Mouse (Mus musculus): ENCODE data around the gene Gm6993. TPM values are rescaled to one million over a fixed set of nuclear protein-coding genes. Genes with fewer than 3 reads are reported as not detected.

The Gm6993 gene
- not detected in 2 replicates for polyA plus RNA-seq (2015; fragmentation: Nextera tagmentation; extraction: Ambion mirVana)

DNA sequence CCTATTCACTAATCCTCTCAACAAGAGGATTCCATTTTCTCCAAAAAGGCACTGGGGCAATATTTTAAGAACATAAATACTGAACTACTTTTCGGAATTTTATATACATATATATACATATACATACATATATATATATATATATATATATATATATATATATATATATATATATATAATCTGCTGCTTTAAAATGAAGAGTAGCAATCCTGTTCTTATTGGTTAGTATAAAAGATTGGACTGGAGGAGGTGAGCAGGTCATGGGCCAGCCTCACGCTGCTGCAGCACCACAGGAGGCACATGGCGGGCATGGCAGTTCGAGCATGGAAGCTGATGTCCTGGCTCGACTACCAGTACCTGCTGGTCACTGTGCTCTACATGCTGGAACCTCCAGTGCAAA is at the start of gene Gm6993:
Gm6993 (plus strand) TSS at position 301 of the 400 bp plus-strand sequence.
- Histone ChIP-seq H3K27me3 (no peaks in the 10 kb centered on the region), H3K4me1 (replicated peaks) (no peaks in the 10 kb centered on the region), H3K4me3 (replicated peaks) (no peak within 1 kb of the TSS), H3K9ac (no peak within 1 kb of the TSS), H3K36me3 (replicated peaks) (no peaks in the 10 kb centered on the region), H3K4me2 (no peak within 1 kb of the TSS), H3K9me3 (replicated peaks) (no peaks in the 10 kb centered on the region), H3K27ac (replicated peaks) (no peak within 1 kb of the TSS)
- 68% methylated on average over 5 of the region's 5 CpGs for WGBS (ENCODE audit: insufficient replicate concordance)
- ATAC-seq (ENCODE audit: insufficient read depth), result no peak

DNA sequence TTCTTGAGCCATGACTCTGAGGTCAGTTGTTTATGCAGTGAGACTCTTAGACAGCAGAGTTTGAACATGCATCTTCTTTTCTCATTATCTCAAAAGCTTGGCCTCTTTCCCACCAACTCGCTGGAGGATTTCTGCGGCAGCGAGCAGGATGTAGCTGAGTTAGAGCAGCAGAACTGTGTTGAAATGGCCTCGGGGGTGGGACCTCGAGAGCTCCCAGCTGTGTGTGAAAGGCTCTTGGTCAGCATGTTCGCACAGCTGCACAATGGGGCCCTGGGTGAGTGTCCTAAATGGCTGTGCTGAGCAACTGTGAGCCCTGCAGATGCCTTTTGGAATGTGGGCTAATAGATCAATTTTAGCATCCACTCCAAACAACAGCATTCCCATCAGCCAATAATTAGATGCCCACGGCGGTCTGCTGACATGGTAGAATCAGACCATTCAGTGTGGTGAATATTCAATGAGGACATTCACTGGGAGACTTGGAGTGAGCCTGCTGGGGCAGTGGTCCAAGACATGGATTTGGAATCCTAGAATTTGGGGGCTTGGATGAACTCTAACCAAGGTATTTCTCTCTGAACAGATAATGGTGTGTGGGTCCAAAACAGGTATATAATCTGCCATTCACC is 49.1 kb upstream of the Gm6993 start:
- no peak overlapping the region for H3K4me2 ChIP-seq
- H3K27ac ChIP-seq (replicated peaks), result no peak overlapping the region
- no peak overlapping the region for H3K4me3 ChIP-seq (replicated peaks)
- no peaks in the 10 kb centered on the region for H3K9me3 ChIP-seq (replicated peaks)
- WGBS (ENCODE audit: insufficient replicate concordance), result 47% methylated on average over 8 of the region's 8 CpGs
- no peaks in the 10 kb centered on the region for H3K27me3 ChIP-seq
- no peaks in the 10 kb centered on the region for H3K36me3 ChIP-seq (replicated peaks)
- H3K9ac ChIP-seq, result no peak overlapping the region
- H3K4me1 ChIP-seq (replicated peaks), result no peaks in the 10 kb centered on the region
- ATAC-seq (ENCODE audit: insufficient read depth), result no peak

DNA sequence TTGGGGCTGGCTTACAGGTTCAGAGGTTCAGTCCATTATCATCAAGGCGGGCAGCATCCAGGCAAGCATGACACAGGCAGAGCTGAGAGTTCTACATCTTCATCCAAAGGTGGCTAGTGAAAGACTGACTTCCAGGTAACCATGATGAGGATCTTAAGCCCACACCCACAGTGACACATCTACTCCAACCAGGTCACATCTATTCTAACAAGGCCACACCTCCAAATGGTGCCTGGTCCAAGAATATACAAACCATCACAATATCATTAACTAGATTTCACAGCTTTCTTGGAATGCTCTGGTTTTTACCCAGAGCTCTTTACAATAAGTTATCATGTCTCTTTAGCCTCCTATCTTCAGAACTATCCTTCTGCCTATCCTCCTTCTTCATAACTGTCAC is 38.1 kb upstream of the Gm6993 start:
- Histone ChIP-seq H3K4me1 (replicated peaks) (no peaks in the 10 kb centered on the region), H3K4me2 (no peak overlapping the region), H3K9ac (no peak overlapping the region), H3K4me3 (replicated peaks) (no peak overlapping the region), H3K9me3 (replicated peaks) (no peaks in the 10 kb centered on the region), H3K27me3 (no peaks in the 10 kb centered on the region), H3K27ac (replicated peaks) (no peak overlapping the region), H3K36me3 (replicated peaks) (no peaks in the 10 kb centered on the region)
- ATAC-seq (ENCODE audit: insufficient read depth), result no peak
- 63% methylated on average over 1 of the region's 1 CpGs for WGBS (ENCODE audit: insufficient replicate concordance)

DNA sequence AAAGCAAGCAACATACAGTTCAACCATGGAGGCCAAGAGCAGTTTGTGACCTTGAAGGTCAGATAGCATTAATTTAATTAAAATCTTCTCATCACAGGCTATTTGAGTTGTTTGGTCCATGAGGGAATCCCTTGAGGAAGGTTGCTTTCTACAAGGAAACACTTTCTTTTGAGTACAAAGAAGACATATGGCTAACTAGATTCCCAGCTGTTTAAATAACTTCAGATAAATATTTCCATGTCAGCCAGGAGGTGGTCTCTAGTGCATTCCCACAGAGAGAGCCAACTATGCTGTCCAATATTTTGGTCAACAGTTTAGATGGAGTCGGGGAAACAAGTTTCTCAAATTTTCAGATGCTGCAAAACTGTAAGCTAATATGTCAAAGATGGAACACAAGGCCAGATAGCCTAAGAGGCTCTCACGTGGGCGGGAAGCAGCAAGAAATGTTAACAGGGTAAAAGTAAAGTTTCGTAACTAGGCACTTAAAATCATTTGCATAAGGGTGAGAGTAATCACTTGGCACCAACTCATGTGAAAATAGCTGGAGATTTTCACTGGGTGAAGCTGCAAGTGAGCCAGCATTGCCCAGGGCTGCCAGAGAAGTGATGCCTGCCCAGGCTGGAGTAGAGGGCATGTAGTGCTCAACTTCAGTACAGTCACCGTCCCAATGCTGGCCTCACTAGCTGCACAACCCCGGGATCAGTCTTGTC is 36.7 kb upstream of the Gm6993 start:
- no peak for ATAC-seq (ENCODE audit: insufficient read depth)
- Histone ChIP-seq H3K4me1 (replicated peaks) (no peaks in the 10 kb centered on the region), H3K36me3 (replicated peaks) (no peaks in the 10 kb centered on the region), H3K4me3 (replicated peaks) (no peak overlapping the region), H3K27me3 (no peaks in the 10 kb centered on the region), H3K9me3 (replicated peaks) (no peaks in the 10 kb centered on the region), H3K27ac (replicated peaks) (no peak overlapping the region), H3K9ac (no peak overlapping the region), H3K4me2 (no peak overlapping the region)
- 61% methylated on average over 6 of the region's 6 CpGs for WGBS (ENCODE audit: insufficient replicate concordance)

DNA sequence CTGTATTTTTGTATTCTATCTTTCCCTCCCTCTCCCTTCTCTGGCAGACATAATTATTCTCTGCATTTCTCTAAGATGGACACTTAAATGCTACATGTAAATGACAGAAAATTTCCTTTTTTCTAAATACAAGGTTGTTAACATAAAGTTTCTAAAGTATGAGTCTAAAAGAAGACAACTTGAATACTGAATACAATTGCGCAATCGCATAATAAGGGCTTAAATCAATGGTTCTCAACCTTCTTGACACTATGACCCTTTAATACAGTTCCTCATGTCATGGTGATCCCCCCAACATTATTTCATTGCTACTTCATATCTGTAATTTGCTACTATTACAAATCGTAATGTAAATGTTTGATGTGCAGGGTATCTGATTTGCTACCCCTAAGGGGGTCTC is 35.7 kb upstream of the Gm6993 start:
- Histone ChIP-seq H3K4me2 (no peak overlapping the region), H3K36me3 (replicated peaks) (no peaks in the 10 kb centered on the region), H3K9me3 (replicated peaks) (no peaks in the 10 kb centered on the region), H3K9ac (no peak overlapping the region), H3K27me3 (no peaks in the 10 kb centered on the region), H3K27ac (replicated peaks) (no peak overlapping the region), H3K4me3 (replicated peaks) (no peak overlapping the region), H3K4me1 (replicated peaks) (0 out of 2 replicates have a peak, but pooled peaks cover 2% of the 10 kb centered on the region)
- ATAC-seq (ENCODE audit: insufficient read depth), result no peak
- 77% methylated on average over 3 of the region's 3 CpGs for WGBS (ENCODE audit: insufficient replicate concordance)

DNA sequence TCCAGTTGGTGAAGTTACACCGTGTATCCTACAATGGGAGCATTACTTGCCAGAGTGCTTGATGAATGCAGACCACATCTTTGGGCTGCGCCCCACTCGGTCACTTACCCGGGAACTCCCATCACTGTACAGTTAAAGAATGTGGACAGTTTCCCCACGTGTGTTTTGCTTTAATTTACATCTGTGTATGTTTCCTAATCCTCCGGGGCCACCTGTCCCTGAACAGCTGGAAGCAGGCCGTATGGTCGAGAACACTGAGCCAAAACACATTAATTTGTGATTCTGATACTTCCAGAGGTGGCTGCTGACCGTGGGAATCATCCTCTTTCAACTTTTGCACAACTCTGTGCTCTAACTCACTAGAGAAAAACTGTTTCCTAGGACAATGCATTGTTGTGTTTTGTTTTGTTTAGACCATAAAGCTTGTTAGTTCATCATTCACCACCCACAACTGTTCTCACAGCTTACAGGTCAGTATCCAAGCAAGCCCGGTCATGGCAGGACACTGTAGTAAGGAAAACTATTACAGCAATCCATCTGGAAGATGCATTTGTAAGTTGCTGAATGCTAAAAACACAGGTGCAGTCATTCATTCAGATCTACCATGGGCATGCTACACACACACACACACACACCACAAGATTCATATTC is 34.5 kb upstream of the Gm6993 start:
- no peak overlapping the region for H3K4me2 ChIP-seq
- no peak for ATAC-seq (ENCODE audit: insufficient read depth)
- WGBS (ENCODE audit: insufficient replicate concordance), result 59% methylated on average over 10 of the region's 10 CpGs

DNA sequence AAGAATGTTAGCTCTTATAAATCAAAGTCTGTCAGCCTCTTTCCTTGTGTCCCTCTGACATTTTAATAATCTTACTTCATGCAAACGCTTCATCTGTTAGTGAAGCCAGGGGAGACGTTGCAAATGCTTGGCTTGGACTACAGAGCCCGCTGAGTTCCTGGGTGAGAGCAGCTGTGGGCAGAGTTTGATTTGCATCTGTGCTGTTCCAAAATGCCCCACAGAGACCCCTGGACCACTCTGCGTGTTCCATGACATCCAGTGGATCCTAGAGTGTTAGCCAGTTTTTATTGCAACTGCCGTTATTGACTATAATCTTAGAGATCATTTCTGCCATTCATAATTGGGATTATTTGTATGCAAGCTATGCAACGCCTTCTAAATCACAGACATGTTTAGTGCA is 31.8 kb upstream of the Gm6993 start:
- Histone ChIP-seq H3K27me3 (no peaks in the 10 kb centered on the region), H3K4me2 (no peak overlapping the region), H3K36me3 (replicated peaks) (no peaks in the 10 kb centered on the region), H3K9me3 (replicated peaks) (no peaks in the 10 kb centered on the region), H3K4me3 (replicated peaks) (no peak overlapping the region), H3K27ac (replicated peaks) (no peak overlapping the region), H3K9ac (no peak overlapping the region), H3K4me1 (replicated peaks) (0 out of 2 replicates have a peak, but pooled peaks cover 2% of the 10 kb centered on the region)
- ATAC-seq (ENCODE audit: insufficient read depth), result no peak
- WGBS (ENCODE audit: insufficient replicate concordance), result 60% methylated on average over 6 of the region's 6 CpGs

More for the DNA sequence above, 34.5 kb upstream of the Gm6993 start:
- H3K27ac ChIP-seq (replicated peaks), result no peak overlapping the region
- H3K9me3 ChIP-seq (replicated peaks), result no peaks in the 10 kb centered on the region
- H3K4me1 ChIP-seq (replicated peaks), result 0 out of 2 replicates have a peak, but pooled peaks cover 2% of the 10 kb centered on the region
- H3K36me3 ChIP-seq (replicated peaks), result no peaks in the 10 kb centered on the region
- H3K4me3 ChIP-seq (replicated peaks), result no peak overlapping the region
- H3K27me3 ChIP-seq, result no peaks in the 10 kb centered on the region
- H3K9ac ChIP-seq, result no peak overlapping the region

DNA sequence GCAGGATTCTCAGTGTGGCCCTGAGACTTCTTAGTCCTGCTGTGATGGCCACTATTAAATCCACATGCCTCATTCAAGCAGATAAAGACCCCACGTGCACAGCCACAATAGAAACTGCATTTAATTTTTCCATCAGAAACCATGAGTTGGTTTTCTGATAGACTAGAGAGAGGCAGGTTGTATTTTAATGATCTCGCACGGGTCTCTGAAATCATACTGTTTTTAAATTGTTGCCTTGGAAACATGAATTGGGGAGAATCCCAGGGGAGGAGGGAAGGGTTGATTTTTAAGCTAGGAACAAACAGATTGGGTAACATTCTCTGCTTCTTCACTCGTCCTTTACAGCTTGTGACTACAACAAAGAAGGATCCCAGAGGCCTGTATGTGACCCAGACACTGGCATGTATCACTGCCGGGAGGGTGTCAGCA is 31.2 kb upstream of the Gm6993 start:
- WGBS (ENCODE audit: insufficient replicate concordance), result 43% methylated on average over 5 of the region's 5 CpGs
- Histone ChIP-seq H3K4me1 (replicated peaks) (0 out of 2 replicates have a peak, but pooled peaks cover 2% of the 10 kb centered on the region), H3K4me2 (no peak overlapping the region), H3K9me3 (replicated peaks) (no peaks in the 10 kb centered on the region), H3K9ac (no peak overlapping the region), H3K4me3 (replicated peaks) (no peak overlapping the region), H3K36me3 (replicated peaks) (no peaks in the 10 kb centered on the region), H3K27me3 (no peaks in the 10 kb centered on the region), H3K27ac (replicated peaks) (no peak overlapping the region)
- ATAC-seq (ENCODE audit: insufficient read depth), result no peak

DNA sequence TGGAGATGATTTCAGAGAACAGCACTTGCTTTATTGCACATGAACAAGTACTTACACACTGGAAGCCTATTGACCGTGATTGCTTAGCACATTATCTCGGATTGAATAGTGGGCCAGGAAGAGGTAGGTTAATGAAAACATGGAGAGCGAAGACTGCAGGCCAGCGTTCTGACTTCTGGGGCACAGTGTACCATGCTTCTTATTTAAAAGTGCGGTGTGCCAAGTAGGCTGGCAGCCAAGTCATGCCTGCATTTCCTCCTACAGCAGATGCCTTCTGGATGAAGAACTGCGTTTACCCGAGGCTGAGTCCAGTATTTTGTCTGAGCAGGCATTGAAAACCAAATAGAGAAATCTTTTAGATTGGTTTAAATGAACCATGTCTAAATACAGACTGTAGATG is 27.0 kb upstream of the Gm6993 start:
- H3K4me3 ChIP-seq (replicated peaks), result no peak overlapping the region
- no peaks in the 10 kb centered on the region for H3K36me3 ChIP-seq (replicated peaks)
- H3K4me2 ChIP-seq, result no peak overlapping the region
- no peak overlapping the region for H3K9ac ChIP-seq
- H3K4me1 ChIP-seq (replicated peaks), result 0 out of 2 replicates have a peak, but pooled peaks cover 2% of the 10 kb centered on the region
- ATAC-seq (ENCODE audit: insufficient read depth), result no peak
- 64% methylated on average over 7 of the region's 7 CpGs for WGBS (ENCODE audit: insufficient replicate concordance)
- no peaks in the 10 kb centered on the region for H3K27me3 ChIP-seq
- no peaks in the 10 kb centered on the region for H3K9me3 ChIP-seq (replicated peaks)
- H3K27ac ChIP-seq (replicated peaks), result no peak overlapping the region

DNA sequence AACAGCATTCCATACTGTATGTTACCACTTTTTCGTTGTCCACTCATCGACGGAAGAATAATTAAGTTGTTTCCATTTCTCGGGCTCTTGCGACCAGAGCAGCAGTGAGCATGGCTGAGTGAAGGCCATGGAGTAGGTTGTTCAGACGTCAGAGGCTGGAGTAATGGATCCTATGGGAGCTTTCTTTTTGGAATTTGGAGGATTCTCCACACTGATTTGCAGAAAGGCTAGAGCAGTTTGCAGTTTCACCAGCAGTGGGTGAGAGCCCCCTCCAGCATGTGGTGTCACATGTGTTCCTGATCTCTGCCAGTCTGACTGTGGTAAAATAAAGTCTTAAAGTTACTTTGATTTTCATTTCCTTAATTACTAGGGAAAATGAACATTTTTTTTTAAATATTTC is 25.6 kb upstream of the Gm6993 start:
- no peak overlapping the region for H3K27ac ChIP-seq (replicated peaks)
- H3K4me3 ChIP-seq (replicated peaks), result no peak overlapping the region
- no peaks in the 10 kb centered on the region for H3K36me3 ChIP-seq (replicated peaks)
- ATAC-seq (ENCODE audit: insufficient read depth), result no peak
- H3K4me1 ChIP-seq (replicated peaks), result no peaks in the 10 kb centered on the region
- H3K9ac ChIP-seq, result no peak overlapping the region
- H3K9me3 ChIP-seq (replicated peaks), result no peaks in the 10 kb centered on the region
- WGBS (ENCODE audit: insufficient replicate concordance), result 73% methylated on average over 6 of the region's 6 CpGs
- H3K4me2 ChIP-seq, result no peak overlapping the region
- H3K27me3 ChIP-seq, result no peaks in the 10 kb centered on the region

DNA sequence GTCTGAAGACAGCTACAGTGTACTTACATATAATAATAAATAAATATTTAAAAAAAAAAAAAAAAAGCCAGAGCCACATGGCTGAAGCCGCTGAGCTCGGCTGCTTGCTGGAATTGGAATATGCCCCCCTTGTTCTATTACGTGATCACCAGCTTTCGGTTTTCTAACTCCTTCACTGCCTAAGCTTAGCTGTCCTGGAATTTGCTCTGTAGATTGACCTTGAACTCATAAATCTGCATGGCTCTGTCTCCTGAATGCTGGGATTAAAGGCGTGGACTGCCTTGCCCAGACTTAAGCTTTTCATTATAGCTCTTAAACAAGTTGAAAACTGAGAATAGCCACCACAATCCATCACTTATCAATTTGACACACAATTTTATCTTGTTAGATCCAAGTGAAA is 23.3 kb upstream of the Gm6993 start:
- H3K9ac ChIP-seq, result no peak overlapping the region
- no peak overlapping the region for H3K4me3 ChIP-seq (replicated peaks)
- no peak overlapping the region for H3K27ac ChIP-seq (replicated peaks)
- H3K9me3 ChIP-seq (replicated peaks), result no peaks in the 10 kb centered on the region
- H3K36me3 ChIP-seq (replicated peaks), result no peaks in the 10 kb centered on the region
- H3K4me1 ChIP-seq (replicated peaks), result no peaks in the 10 kb centered on the region
- no peak overlapping the region for H3K4me2 ChIP-seq
- no peak for ATAC-seq (ENCODE audit: insufficient read depth)
- WGBS (ENCODE audit: insufficient replicate concordance), result 76% methylated on average over 5 of the region's 5 CpGs
- H3K27me3 ChIP-seq, result no peaks in the 10 kb centered on the region

All from liver, embryonic 15.5 days (tissue).